Mouse (Mus musculus) CD8-positive naive resting alpha-beta T cell, adult 2 months (primary cell): ENCODE measurements around the gene Zpbp2.
"Not testable (repeated sequence)": the region's sequence is repeated elsewhere in the genome, so short reads cannot be mapped to it uniquely, and the experiment has no call there.

Source experiments
- DNase-seq, 2 experiments: peaks; one replicate each; pipeline ENCODE4 v3.0.0; 2022; ENCODE audit warnings: low read depth in 2 of 2, low spot score in 2 of 2

The Zpbp2 gene

GRCm38 (mm10) chr11:98588833-98589281 lies 38.0 kb downstream of the Zpbp2 start:
- no peak for DNase-seq

- DNase-seq = no peak
Measured at GRCm38 (mm10) chr11:98589306-98589705, 38.4 kb downstream of the Zpbp2 start.

GRCm38 (mm10) chr11:98590548-98591445 lies 39.9 kb downstream of the Zpbp2 start:
- DNase-seq = no peak

- no peak for DNase-seq
Measured at GRCm38 (mm10) chr11:98595021-98595420, 44.1 kb downstream of the Zpbp2 start.

- DNase-seq = no peak
Measured at GRCm38 (mm10) chr11:98595473-98595872, 44.6 kb downstream of the Zpbp2 start.

- DNase-seq = no peak
Measured at GRCm38 (mm10) chr11:98595955-98596354, 45.1 kb downstream of the Zpbp2 start.

GRCm38 (mm10) chr11:98597363-98597762 lies 46.5 kb downstream of the Zpbp2 start:
- DNase-seq = peak; percentile 72 to 79

GRCm38 (mm10) chr11:98597991-98598390 lies 47.1 kb downstream of the Zpbp2 start, which contains the start of gene Lrrc3c:
Lrrc3c (plus strand) TSS chr11:98598291.
- DNase-seq = no peak

- no peak for DNase-seq
Measured at GRCm38 (mm10) chr11:98598851-98599290, 48.0 kb downstream of the Zpbp2 start.

GRCm38 (mm10) chr11:98599291-98599690 lies 48.4 kb downstream of the Zpbp2 start:
- no peak for DNase-seq

- no peak for DNase-seq
Measured at GRCm38 (mm10) chr11:98602090-98602690, 51.3 kb downstream of the Zpbp2 start.

GRCm38 (mm10) chr11:98603953-98604352 lies 53.1 kb downstream of the Zpbp2 start:
- DNase-seq = no peak

GRCm38 (mm10) chr11:98604911-98605310 lies 54.0 kb downstream of the Zpbp2 start:
- DNase-seq = not testable (repeated sequence)

- peak in 1 of 2 experiments; percentile 54 for DNase-seq
Measured at GRCm38 (mm10) chr11:98606763-98607162, 55.9 kb downstream of the Zpbp2 start.
